Mouse (Mus musculus) embryonic fibroblast, embryonic 13.5 days (primary cell): ENCODE results near the gene Anapc13. TPM values are rescaled to one million over a fixed set of nuclear protein-coding genes. Genes with fewer than 3 reads are reported as not detected.
A peak's percentile ranks its signal among the peaks of the same experiment; 100 is the strongest.

ENCODE experiments used
- H3K27ac ChIP-seq: 2 replicates; pipeline ENCODE4 v1.5.1; 2012; ENCODE audit warnings: low read length, control low read depth, inconsistent platforms; ENCODE audit not compliant: insufficient read depth
- H3K4me1 ChIP-seq: 2 replicates; pipeline ENCODE4 v1.6.1; 2011; ENCODE audit warnings: low read length; ENCODE audit not compliant: control insufficient read depth, insufficient read depth
- H3K4me3 ChIP-seq: 2 replicates; pipeline ENCODE4 v1.5.1; 2011; ENCODE audit warnings: mild to moderate bottlenecking, control low read depth, low read length; ENCODE audit not compliant: insufficient read depth
- CTCF ChIP-seq: IDR thresholded peaks from 2 replicates; pipeline ENCODE4 v1.5.1; 2011; ENCODE audit warnings: mild to moderate bottlenecking, control low read depth, low read length, moderate library complexity, borderline replicate concordance; ENCODE audit not compliant: insufficient read depth
- POLR2A ChIP-seq: IDR thresholded peaks from 2 replicates; pipeline ENCODE4 v1.6.1; 2011; ENCODE audit warnings: low read depth, mild to moderate bottlenecking, control low read depth, low read length, moderate library complexity
- polyA plus RNA-seq: library from polyadenylated mRNA; stranded (reverse); fragments of >200 nt; gene quantifications from 2 replicates; pipeline ENCODE4 v1.2.4, GENCODE M21; 2011; ENCODE audit warnings: low read depth; ENCODE audit not compliant: missing spikeins, insufficient read length

Gene Anapc13
- polyA plus RNA-seq, 1 experiment = 44.9 TPM

GRCm38 (mm10) chr9:102609221-102609620 lies 16.9 kb upstream of the Anapc13 start:
- Histone ChIP-seq H3K27ac (no peak overlapping the region), H3K4me3 (no peak overlapping the region), H3K4me1 (no peaks in the 10 kb centered on the region)
- no peak for TF ChIP-seq POLR2A
- no peak for TF ChIP-seq CTCF

DNA sequence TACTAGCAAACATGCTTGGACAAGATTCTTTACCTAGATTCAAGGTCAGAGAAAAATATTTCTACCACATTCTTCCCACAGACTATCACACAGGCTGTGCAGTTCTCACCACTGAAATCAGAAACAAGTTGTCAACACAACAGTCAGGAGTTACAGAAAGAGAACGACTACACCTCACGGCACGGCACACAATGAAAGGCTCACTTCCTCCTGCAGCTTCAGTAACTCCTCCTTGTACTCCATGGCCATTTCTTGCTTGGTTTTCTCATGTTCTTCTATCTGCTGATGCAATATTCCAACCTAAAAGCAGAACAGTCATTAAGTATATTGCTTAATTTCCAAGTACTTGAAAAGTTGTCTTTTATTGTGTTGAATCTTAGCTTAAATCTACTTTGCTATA lies 11.0 kb upstream of the Anapc13 start:
- no peak overlapping the region for H3K27ac ChIP-seq

DNA sequence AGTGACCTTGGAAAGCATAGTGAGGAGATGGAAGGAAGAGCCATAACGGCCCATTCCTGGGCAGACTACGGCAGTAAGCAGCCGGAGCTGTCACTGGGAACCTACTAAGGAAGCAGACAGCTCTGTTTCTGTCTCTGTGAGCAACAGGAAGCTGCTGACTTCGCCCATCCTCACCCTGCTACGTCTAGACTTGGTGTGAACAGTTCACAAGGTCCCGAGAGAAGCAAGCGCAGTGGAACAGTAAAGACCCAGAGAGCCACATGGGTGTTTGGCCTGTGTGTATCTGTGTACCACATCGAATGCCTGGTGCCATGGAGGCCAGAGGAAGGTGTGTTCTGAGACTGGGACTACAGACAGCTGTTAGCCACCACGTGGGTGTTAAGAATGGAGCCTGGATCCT lies 9.8 kb upstream of the Anapc13 start:
- H3K4me3 ChIP-seq = no peak overlapping the region
- H3K27ac ChIP-seq = no peak overlapping the region
- TF ChIP-seq POLR2A (no peak), CTCF (no peak)
- H3K4me1 ChIP-seq = 0 out of 2 replicates have a peak, but pooled peaks cover 1% of the 10 kb centered on the region

More for the DNA sequence above, 11.0 kb upstream of the Anapc13 start:
- no peak for TF ChIP-seq CTCF
- no peak for TF ChIP-seq POLR2A
- H3K4me3 ChIP-seq = no peak overlapping the region
- H3K4me1 ChIP-seq = no peaks in the 10 kb centered on the region

GRCm38 (mm10) chr9:102621385-102621784 lies 4.7 kb upstream of the Anapc13 start:
- Histone ChIP-seq H3K27ac (no peak overlapping the region), H3K4me1 (0 out of 2 replicates have a peak, but pooled peaks cover 4% of the 10 kb centered on the region), H3K4me3 (no peak overlapping the region)
- TF ChIP-seq POLR2A (no peak), CTCF (no peak)

- Histone ChIP-seq H3K27ac (peak overlapping the region; percentile 43), H3K4me3 (no peak overlapping the region), H3K4me1 (peaks cover 9% of the 10 kb centered on the region)
- no peak for TF ChIP-seq CTCF
- TF ChIP-seq POLR2A = no peak
Observed at GRCm38 (mm10) chr9:102622192-102622857, 3.8 kb upstream of the Anapc13 start.

DNA sequence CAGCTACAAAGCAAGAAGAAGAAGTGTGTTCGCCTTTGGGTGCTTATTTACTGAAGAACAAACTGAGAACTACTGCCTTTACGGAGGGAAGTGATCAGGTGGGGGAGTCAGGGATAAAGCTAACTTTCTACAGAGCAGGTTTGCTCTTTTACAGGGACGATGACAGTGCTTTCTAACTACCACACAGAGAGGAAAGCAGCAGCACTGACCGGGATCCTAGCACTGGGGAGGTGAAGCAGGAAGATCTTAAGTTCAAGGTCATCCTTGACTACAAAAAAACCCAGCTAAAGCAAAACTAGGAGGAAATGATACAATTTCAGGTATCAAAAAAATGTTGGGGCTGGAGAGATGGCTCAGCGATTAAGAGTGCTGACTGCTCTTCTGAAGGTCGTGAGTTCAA lies 3.2 kb upstream of the Anapc13 start:
- H3K4me1 ChIP-seq = peaks cover 10% of the 10 kb centered on the region
- peak overlapping the region; percentile 43; the same call in 1 of the 2 replicates for H3K27ac ChIP-seq
- no peak for TF ChIP-seq CTCF
- no peak for TF ChIP-seq POLR2A
- no peak overlapping the region for H3K4me3 ChIP-seq

DNA sequence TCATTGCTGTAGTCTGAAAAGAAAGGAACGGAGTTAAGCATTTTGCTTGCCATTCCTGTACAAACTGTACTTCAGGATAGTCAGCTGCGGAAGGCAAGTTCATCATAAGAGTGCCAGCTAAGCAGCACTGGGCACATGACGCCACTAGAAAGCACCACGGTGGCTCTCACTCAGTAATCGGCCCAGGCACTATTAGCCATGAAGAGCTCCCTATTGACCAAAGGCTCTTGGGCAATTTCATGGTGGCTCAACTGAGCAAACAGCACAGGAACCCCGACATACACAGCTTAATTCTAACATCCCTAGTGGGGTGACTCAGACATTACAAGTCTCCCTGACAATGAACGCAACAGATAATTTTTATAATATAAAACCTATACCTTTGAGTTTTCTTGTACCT lies 2.5 kb upstream of the Anapc13 start:
- H3K4me3 ChIP-seq = no peak overlapping the region
- TF ChIP-seq POLR2A (no peak), CTCF (no peak)
- peaks cover 10% of the 10 kb centered on the region for H3K4me1 ChIP-seq
- H3K27ac ChIP-seq = no peak overlapping the region

- TF ChIP-seq POLR2A = peak; percentile 30; the same call in 1 of the 2 replicates
- TF ChIP-seq CTCF = no peak
- Histone ChIP-seq H3K4me1 (peaks cover 10% of the 10 kb centered on the region), H3K4me3 (peak overlapping the region; percentile 64), H3K27ac (peak overlapping the region; percentile 60)
Observed at GRCm38 (mm10) chr9:102625401-102625982, 604 bp upstream of the Anapc13 start.

DNA sequence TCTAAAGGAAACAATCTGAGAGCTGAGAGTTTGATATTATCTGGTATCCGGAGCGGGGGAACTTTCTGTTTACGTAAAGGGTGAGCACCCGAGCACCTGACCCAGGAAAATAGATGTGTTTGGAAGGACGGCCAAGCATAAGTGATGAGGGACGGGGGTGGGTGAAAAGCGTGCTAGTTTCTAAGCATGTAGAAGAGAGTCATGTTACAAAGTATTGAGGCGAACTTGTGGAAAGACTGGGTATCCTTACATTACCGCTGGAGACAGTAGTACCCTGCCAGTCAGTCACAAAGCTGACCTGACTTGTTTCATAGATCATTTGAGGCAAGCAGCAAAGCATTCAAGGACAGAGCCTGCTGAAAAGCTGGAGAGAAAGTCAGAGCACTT lies 736 bp downstream of the Anapc13 start:
- no peak for TF ChIP-seq CTCF
- TF ChIP-seq POLR2A = no peak
- Histone ChIP-seq H3K27ac (peak overlapping the region; percentile 94), H3K4me1 (peaks cover 12% of the 10 kb centered on the region), H3K4me3 (peak overlapping the region; percentile 92)

- H3K27ac ChIP-seq = peak overlapping the region; percentile 94
- peaks cover 11% of the 10 kb centered on the region for H3K4me1 ChIP-seq
- H3K4me3 ChIP-seq = peak overlapping the region; percentile 92
- no peak for TF ChIP-seq POLR2A
- TF ChIP-seq CTCF = no peak
Observed at GRCm38 (mm10) chr9:102627442-102627841, 1.3 kb downstream of the Anapc13 start.

DNA sequence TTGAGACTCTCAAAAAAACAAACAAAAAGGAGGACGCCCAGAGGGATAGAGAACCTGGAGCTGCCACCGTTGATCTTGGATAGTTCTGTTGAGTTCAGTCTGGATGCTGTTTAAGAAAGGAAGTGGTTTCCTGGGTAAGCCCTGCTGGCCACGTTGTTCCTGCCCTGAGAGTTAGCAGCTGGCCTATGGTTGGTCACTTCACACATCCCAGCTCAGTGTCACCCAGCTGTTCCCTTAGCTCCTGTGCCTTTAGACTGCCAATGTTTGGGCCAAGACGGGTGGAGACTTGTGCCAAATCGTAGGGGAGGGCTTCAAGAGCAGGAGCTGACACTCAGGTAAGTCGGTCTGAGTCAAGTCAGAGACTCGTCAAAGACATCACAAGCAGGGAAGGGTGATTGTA lies 3.0 kb downstream of the Anapc13 start:
- TF ChIP-seq CTCF = no peak
- H3K27ac ChIP-seq = no peak overlapping the region
- H3K4me1 ChIP-seq = peaks cover 10% of the 10 kb centered on the region
- no peak overlapping the region for H3K4me3 ChIP-seq
